Mouse (Mus musculus): ENCODE data around the gene Sgms1.
A peak's percentile ranks its signal among the peaks of the same experiment; 100 is the strongest.

Sgms1 gene

GRCm38 (mm10) chr19:32216710-32217109, 172.8 kb downstream of the Sgms1 start:
- no peak for DNase-seq (ENCODE audit: low read depth, low spot score)

GRCm38 (mm10) chr19:32214905-32215806, 174.4 kb downstream of the Sgms1 start:
- no peak for DNase-seq (ENCODE audit: low read depth, low spot score)

GRCm38 (mm10) chr19:32213577-32213976, 175.9 kb downstream of the Sgms1 start:
- DNase-seq (ENCODE audit: low read depth, low spot score): no peak

- no peak for DNase-seq (ENCODE audit: low read depth, low spot score)
Observed at GRCm38 (mm10) chr19:32211293-32211585, 178.3 kb downstream of the Sgms1 start.

- DNase-seq (ENCODE audit: low read depth, low spot score): peak; percentile 66
Observed at GRCm38 (mm10) chr19:32210450-32211292, 178.8 kb downstream of the Sgms1 start.

- DNase-seq (ENCODE audit: low read depth, low spot score): no peak
Observed at GRCm38 (mm10) chr19:32210099-32210449, 179.4 kb downstream of the Sgms1 start.

GRCm38 (mm10) chr19:32202131-32203114, 187.1 kb downstream of the Sgms1 start:
- no peak for DNase-seq (ENCODE audit: low read depth, low spot score)

GRCm38 (mm10) chr19:32199861-32200574, 189.5 kb downstream of the Sgms1 start:
- no peak for DNase-seq (ENCODE audit: low read depth, low spot score)

- no peak for DNase-seq (ENCODE audit: low read depth, low spot score)
Observed at GRCm38 (mm10) chr19:32199133-32199532, 190.4 kb downstream of the Sgms1 start.

- DNase-seq (ENCODE audit: low read depth, low spot score): no peak
Observed at GRCm38 (mm10) chr19:32198494-32199106, 190.9 kb downstream of the Sgms1 start.

- no peak for DNase-seq (ENCODE audit: low read depth, low spot score)
Observed at GRCm38 (mm10) chr19:32196976-32197819, 192.3 kb downstream of the Sgms1 start.

GRCm38 (mm10) chr19:32196222-32196621, 193.3 kb downstream of the Sgms1 start:
- no peak for DNase-seq (ENCODE audit: low read depth, low spot score)

GRCm38 (mm10) chr19:32194863-32195262, 194.7 kb downstream of the Sgms1 start:
- DNase-seq (ENCODE audit: low read depth, low spot score): peak; percentile 18

- DNase-seq (ENCODE audit: low read depth, low spot score): no peak
Observed at GRCm38 (mm10) chr19:32194074-32194473, 195.4 kb downstream of the Sgms1 start.

- no peak for DNase-seq (ENCODE audit: low read depth, low spot score)
Observed at GRCm38 (mm10) chr19:32191596-32191995, 197.9 kb downstream of the Sgms1 start.

GRCm38 (mm10) chr19:32189961-32190360, 199.6 kb downstream of the Sgms1 start:
- DNase-seq (ENCODE audit: low read depth, low spot score): no peak

- DNase-seq (ENCODE audit: low read depth, low spot score): no peak
Observed at GRCm38 (mm10) chr19:32189036-32189436, 200.5 kb downstream of the Sgms1 start.

GRCm38 (mm10) chr19:32186594-32187092, 202.9 kb downstream of the Sgms1 start:
- no peak for DNase-seq (ENCODE audit: low read depth, low spot score)

GRCm38 (mm10) chr19:32183005-32183404, 206.5 kb downstream of the Sgms1 start:
- DNase-seq (ENCODE audit: low read depth, low spot score): no peak

All from WW6 (cell line).